Mouse (Mus musculus) midbrain, embryonic 11.5 days (tissue): ENCODE results near the gene Stfa2l1. TPM values are rescaled to one million over a fixed set of nuclear protein-coding genes. Genes with fewer than 3 reads are reported as not detected.
"Not testable (repeated sequence)": the region's sequence is repeated elsewhere in the genome, so short reads cannot be mapped to it uniquely, and the experiment has no call there.

ENCODE experiments used
- ATAC-seq: fragments of 200-750 bp; cut with Nextera tagmentation; 2 replicates; pipeline ENCODE4 v1.8.0; 2017; ENCODE audit warnings: moderate TSS enrichment, moderate library complexity; ENCODE audit not compliant: low FRiP score
- DNase-seq: peaks from one replicate; pipeline ENCODE4 v3.0.0; 2015; ENCODE audit warnings: low spot score; ENCODE audit errors: missing footprints
- H3K27ac ChIP-seq: fragments of 300-500 bp; sonication (generic); 2 replicates; pipeline ENCODE4 v1.5.1; 2014; ENCODE audit warnings: low read depth, low read length
- H3K27me3 ChIP-seq: fragments of 300-500 bp; sonication (generic); 2 replicates; pipeline ENCODE4 v1.6.1; 2014; ENCODE audit warnings: mild to moderate bottlenecking, low read length, moderate library complexity, mixed read lengths; ENCODE audit not compliant: control insufficient read depth, insufficient read depth
- H3K36me3 ChIP-seq: fragments of 300-500 bp; sonication (generic); 2 replicates; pipeline ENCODE4 v1.6.1; 2014; ENCODE audit warnings: mild to moderate bottlenecking, low read length, moderate library complexity, mixed read lengths; ENCODE audit not compliant: control insufficient read depth, insufficient read depth
- H3K4me1 ChIP-seq: fragments of 300-500 bp; sonication (generic); 2 replicates; pipeline ENCODE4 v1.6.1; 2014; ENCODE audit warnings: low read length; ENCODE audit not compliant: control insufficient read depth, insufficient read depth
- H3K4me2 ChIP-seq: fragments of 300-500 bp; sonication (generic); 2 replicates; pipeline ENCODE4 v1.6.1; 2014; ENCODE audit warnings: mild to moderate bottlenecking, moderate library complexity
- H3K4me3 ChIP-seq: fragments of 300-500 bp; sonication (generic); 2 replicates; pipeline ENCODE4 v1.5.1; 2014; ENCODE audit warnings: low read depth, low read length
- H3K9ac ChIP-seq: fragments of 300-500 bp; sonication (generic); 2 replicates; pipeline ENCODE4 v1.6.1; 2014; ENCODE audit warnings: low read length
- H3K9me3 ChIP-seq: fragments of 300-500 bp; sonication (generic); 2 replicates; pipeline ENCODE4 v1.6.1; 2016; ENCODE audit warnings: low read length; ENCODE audit not compliant: control insufficient read depth
- WGBS: fragments of 180-500 bp; shearing (Covaris S2); extraction: QIAGEN DNeasy Blood & Tissue Kit; methylation state at CpG from one replicate; pipeline ENCODE4 v1.1.7; 2014; 5-methylcytosine and 5-hydroxymethylcytosine counted together
- polyA plus RNA-seq: library from polyadenylated mRNA; unstranded; fragments of >200 nt; fragmentation: Nextera tagmentation; extraction: Ambion mirVana; gene quantifications from 2 replicates; pipeline ENCODE4 v1.2.1, GENCODE M21; 2014

Stfa2l1 gene
- not detected in 2 replicates for polyA plus RNA-seq

- no peaks in the 10 kb centered on the region for H3K9me3 ChIP-seq
- H3K27ac ChIP-seq: no peak within 1 kb of the TSS
- H3K4me2 ChIP-seq: no peak within 1 kb of the TSS
- no peaks in the 10 kb centered on the region for H3K27me3 ChIP-seq
- H3K4me1 ChIP-seq: no peaks in the 10 kb centered on the region
- H3K36me3 ChIP-seq: no peaks in the 10 kb centered on the region
- no peak within 1 kb of the TSS for H3K9ac ChIP-seq
- DNase-seq (no peak), ATAC-seq (no peak)
- H3K4me3 ChIP-seq: no peak within 1 kb of the TSS
Observed at GRCm38 (mm10) chr16:36156402-36156975, at the start of gene Stfa2l1. Stfa2l1 (plus strand) TSS chr16:36156811.

GRCm38 (mm10) chr16:36111486-36111885 lies 45.1 kb upstream of the Stfa2l1 start:
- H3K9me3 ChIP-seq, H3K36me3 ChIP-seq, H3K4me3 ChIP-seq, DNase-seq, H3K27me3 ChIP-seq, H3K9ac ChIP-seq, H3K4me2 ChIP-seq, ATAC-seq, H3K27ac ChIP-seq, H3K4me1 ChIP-seq: not testable (repeated sequence)

- 91% methylated on average over 6 of the region's 6 CpGs for WGBS
- DNase-seq: not testable (repeated sequence)
Observed at GRCm38 (mm10) chr16:36115751-36116150, 40.9 kb upstream of the Stfa2l1 start.

GRCm38 (mm10) chr16:36128092-36128491 lies 28.5 kb upstream of the Stfa2l1 start:
- ATAC-seq: no peak
- Histone ChIP-seq H3K4me2 (no peak overlapping the region), H3K27me3 (no peaks in the 10 kb centered on the region), H3K9ac (no peak overlapping the region), H3K4me3 (no peak overlapping the region), H3K36me3 (no peaks in the 10 kb centered on the region), H3K27ac (no peak overlapping the region), H3K9me3 (no peaks in the 10 kb centered on the region), H3K4me1 (no peaks in the 10 kb centered on the region)
- 93% methylated on average over 7 of the region's 7 CpGs for WGBS
- DNase-seq: no peak

More at GRCm38 (mm10) chr16:36115751-36116150, 40.9 kb upstream of the Stfa2l1 start:
- not testable (repeated sequence) for H3K27ac ChIP-seq, H3K27me3 ChIP-seq, H3K9me3 ChIP-seq, H3K4me3 ChIP-seq, H3K4me1 ChIP-seq, H3K36me3 ChIP-seq, H3K4me2 ChIP-seq, H3K9ac ChIP-seq, ATAC-seq

- Histone ChIP-seq H3K9me3 (no peaks in the 10 kb centered on the region), H3K4me2 (no peak within 1 kb of the TSS), H3K4me3 (no peak within 1 kb of the TSS), H3K27ac (no peak within 1 kb of the TSS), H3K27me3 (no peaks in the 10 kb centered on the region), H3K36me3 (no peaks in the 10 kb centered on the region), H3K4me1 (no peaks in the 10 kb centered on the region), H3K9ac (no peak within 1 kb of the TSS)
- no peak for DNase-seq
- 85% methylated on average over 1 of the region's 1 CpGs for WGBS
- no peak for ATAC-seq
Observed at GRCm38 (mm10) chr16:36131141-36131540, 25.5 kb upstream of the Stfa2l1 start, which contains the start of gene Csta1. Csta1 (minus strand) TSS chr16:36131241.

GRCm38 (mm10) chr16:36138201-36138600 lies 18.4 kb upstream of the Stfa2l1 start:
- 74% methylated on average over 2 of the region's 2 CpGs for WGBS
- no peak overlapping the region for H3K9ac ChIP-seq
- no peaks in the 10 kb centered on the region; the same call in 1 of the 2 replicates for H3K9me3 ChIP-seq
- no peak overlapping the region for H3K27ac ChIP-seq
- ATAC-seq (no peak), DNase-seq (no peak)
- no peak overlapping the region for H3K4me3 ChIP-seq
- H3K4me1 ChIP-seq: no peaks in the 10 kb centered on the region
- no peaks in the 10 kb centered on the region for H3K27me3 ChIP-seq
- H3K4me2 ChIP-seq: no peak overlapping the region
- H3K36me3 ChIP-seq: no peaks in the 10 kb centered on the region

- DNase-seq, H3K4me1 ChIP-seq, H3K4me3 ChIP-seq, H3K4me2 ChIP-seq, H3K9me3 ChIP-seq, H3K9ac ChIP-seq, ATAC-seq, H3K27me3 ChIP-seq, H3K27ac ChIP-seq, H3K36me3 ChIP-seq: not testable (repeated sequence)
- WGBS: 85% methylated on average over 9 of the region's 10 CpGs
Observed at GRCm38 (mm10) chr16:36167841-36168240, 11.2 kb downstream of the Stfa2l1 start.

- no peaks in the 10 kb centered on the region for H3K9me3 ChIP-seq
- ATAC-seq: no peak
Observed at GRCm38 (mm10) chr16:36176108-36176507, 19.5 kb downstream of the Stfa2l1 start.

GRCm38 (mm10) chr16:36179910-36180309 lies 23.3 kb downstream of the Stfa2l1 start:
- H3K4me3 ChIP-seq: no peak overlapping the region
- no peaks in the 10 kb centered on the region for H3K36me3 ChIP-seq
- H3K9me3 ChIP-seq: no peaks in the 10 kb centered on the region
- no peak overlapping the region for H3K9ac ChIP-seq
- WGBS: 82% methylated on average over 2 of the region's 2 CpGs
- no peaks in the 10 kb centered on the region for H3K27me3 ChIP-seq
- H3K27ac ChIP-seq: no peak overlapping the region
- no peaks in the 10 kb centered on the region for H3K4me1 ChIP-seq
- no peak for DNase-seq
- ATAC-seq: no peak
- no peak overlapping the region for H3K4me2 ChIP-seq

More at GRCm38 (mm10) chr16:36176108-36176507, 19.5 kb downstream of the Stfa2l1 start:
- Histone ChIP-seq H3K36me3 (no peaks in the 10 kb centered on the region), H3K9ac (no peak overlapping the region), H3K27ac (no peak overlapping the region), H3K4me1 (no peaks in the 10 kb centered on the region), H3K4me2 (no peak overlapping the region), H3K27me3 (no peaks in the 10 kb centered on the region), H3K4me3 (no peak overlapping the region)
- DNase-seq: no peak
